In genomic region chr16:97851741-97852319, GRCm38 (mm10) we compare ENCODE assay signal across 8 mouse cellular contexts. TPM values are rescaled to one million over a fixed set of nuclear protein-coding genes. Genes with fewer than 3 reads are reported as not detected.
DNase-seq lines count a peak whose midpoint lies in the region; ATAC-seq lines count a peak whose summit lies in the region.

Gene Prdm15 (minus strand): TSS chr16:97851850.

- no peaks in the 10 kb centered on the region for H3K27me3 ChIP-seq in hindbrain, embryonic 15.5 days

- H3K9me3 ChIP-seq in hindbrain, embryonic 15.5 days, result no peaks in the 10 kb centered on the region

- peak within 1 kb of the TSS; percentile 100 for H3K27ac ChIP-seq in hindbrain, embryonic 15.5 days (replicated peaks)

- H3K4me1 ChIP-seq in hindbrain, embryonic 15.5 days (replicated peaks), result peaks cover 26% of the 10 kb centered on the region

- H3K4me2 ChIP-seq in hindbrain, embryonic 15.5 days, result peak within 1 kb of the TSS; percentile 83

- peak within 1 kb of the TSS; percentile 94 for H3K4me3 ChIP-seq in hindbrain, embryonic 15.5 days

- peak; percentile 89 for ATAC-seq in hindbrain, embryonic 15.5 days (ENCODE audit: low FRiP score, low read depth)

- H3K9ac ChIP-seq in hindbrain, embryonic 15.5 days, result peak within 1 kb of the TSS; percentile 98

- H3K36me3 ChIP-seq in hindbrain, embryonic 15.5 days, result no peaks in the 10 kb centered on the region

- peak; percentile 81 for DNase-seq in T-cell, adult 2 months (ENCODE audit: low spot score)
- DNase-seq in cerebellum, postnatal 25 days, result peak; percentile 94 to 97
- peak; percentile 91 for DNase-seq in frontal cortex, postnatal 36 days (ENCODE audit: low spot score in 2 of 2)
- DNase-seq in layer of hippocampus, postnatal 36 days, result peak; percentile 91 to 92
- DNase-seq in lung, postnatal 25 days (ENCODE audit: low spot score), result peak; percentile 88
- peak; percentile 89 for DNase-seq in retina, postnatal 1 day
- peak; percentile 93 for DNase-seq in urinary bladder, adult 2 months (ENCODE audit: low spot score)

- WGBS in hindbrain, embryonic 15.5 days, result under 1% methylated on average over 29 of the region's 31 CpGs

RNA-seq across cellular contexts. Expression of gene Prdm15, which starts in this region (rescaled TPM):
- polyA plus RNA-seq in hindbrain, embryonic 15.5 days (2015; fragmentation: Nextera tagmentation; extraction: Ambion mirVana), result 10.4 TPM in 2 replicates
- total RNA-seq in layer of hippocampus, postnatal 36 days (2021), result 10 to 100 TPM; 26.9 to 29.1 TPM
- 7.2 and 7.3 TPM in 2 replicates for polyA plus RNA-seq in urinary bladder, adult 2 months (2012; rRNA removed)

Comparison
In these comparisons a context has a peak if more than half of its experiments do, and no peak if none do; other contexts are left out.
1. Peak in every context shown above with its lines: DNase-seq, ATAC-seq, H3K4me3 ChIP-seq and H3K27ac ChIP-seq.